In the genomic region with DNA sequence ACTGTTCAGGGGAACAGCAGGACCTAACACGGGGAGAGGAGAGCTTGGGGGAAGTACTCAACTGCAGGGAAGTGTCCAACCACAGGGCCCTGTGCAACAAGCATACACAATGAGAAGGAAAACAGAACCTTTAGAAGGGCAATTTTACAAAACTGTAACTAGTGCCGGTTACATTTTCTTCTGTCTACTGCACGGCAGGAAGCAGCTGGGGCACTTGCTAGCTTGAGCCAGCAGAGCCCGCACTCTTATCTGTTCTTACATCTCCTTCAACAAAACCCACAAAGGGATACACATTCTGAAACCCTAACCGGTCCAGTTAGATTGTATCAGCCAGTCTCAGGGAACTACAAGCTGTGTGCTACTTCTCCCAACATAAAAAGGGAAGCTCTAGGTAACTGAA, we compare ENCODE assay signal across 9 mouse cellular contexts. TPM values are rescaled to one million over a fixed set of nuclear protein-coding genes. Genes with fewer than 3 reads are reported as not detected.
A peak's percentile ranks its signal among the peaks of the same experiment; 100 is the strongest.
DNase-seq lines count a peak whose midpoint lies in the region; ATAC-seq lines count a peak whose summit lies in the region.
"Had no signal": no experiment of that assay in that cellular context is flagged by ENCODE, and none has a peak within 500 bp of the region (broad histone marks: within the 10 kb centered on the region; RNA-seq: fewer than 3 reads in every experiment).

No protein-coding gene starts in this region.

- no peak overlapping the region for H3K9ac ChIP-seq in midbrain, embryonic 11.5 days (ENCODE audit: low read length)
- H3K9ac ChIP-seq in midbrain, embryonic 14.5 days (replicated peaks; ENCODE audit: low read length), result no peak overlapping the region
- peak overlapping the region; percentile 38; the same call in 1 of the 2 replicates for H3K9ac ChIP-seq in liver, embryonic 11.5 days (ENCODE audit: low read depth, low read length)
- H3K9ac ChIP-seq: hindbrain, embryonic 15.5 days had no signal

- no peaks in the 10 kb centered on the region for H3K4me1 ChIP-seq in midbrain, embryonic 11.5 days (ENCODE audit: control insufficient read depth, insufficient read depth, low read length)
- H3K4me1 ChIP-seq in midbrain, embryonic 14.5 days (ENCODE audit: control insufficient read depth, insufficient read depth, low read length), result peaks cover 17% of the 10 kb centered on the region
- H3K4me1 ChIP-seq in embryonic facial prominence, embryonic 10.5 days, result peaks cover 43% of the 10 kb centered on the region
- peaks cover 32% of the 10 kb centered on the region for H3K4me1 ChIP-seq in liver, embryonic 11.5 days (replicated peaks; ENCODE audit: control insufficient read depth, insufficient read depth, low read length)

- WGBS in midbrain, embryonic 11.5 days, result 83% methylated on average over 5 of the region's 5 CpGs
- 81% methylated on average over 5 of the region's 5 CpGs for WGBS in midbrain, embryonic 14.5 days
- 58% methylated on average over 5 of the region's 5 CpGs for WGBS in embryonic facial prominence, embryonic 10.5 days
- 32% methylated on average over 5 of the region's 5 CpGs for WGBS in liver, embryonic 11.5 days

- H3K27ac ChIP-seq in midbrain, embryonic 11.5 days (ENCODE audit: low read depth, low read length), result no peak overlapping the region
- no peak overlapping the region for H3K27ac ChIP-seq in midbrain, embryonic 14.5 days (replicated peaks; ENCODE audit: low read depth, low read length)
- peak overlapping the region; percentile 24; the same call in 1 of the 2 replicates for H3K27ac ChIP-seq in embryonic facial prominence, embryonic 10.5 days (replicated peaks)
- H3K27ac ChIP-seq in liver, embryonic 11.5 days (ENCODE audit: low read depth, low read length), result peak overlapping the region; percentile 70; the same call in 1 of the 2 replicates
- H3K27ac ChIP-seq: hindbrain, embryonic 15.5 days had no signal

- no peak overlapping the region for H3K4me3 ChIP-seq in midbrain, embryonic 11.5 days (ENCODE audit: low read depth, low read length)
- H3K4me3 ChIP-seq in midbrain, embryonic 14.5 days (replicated peaks; ENCODE audit: low read depth, low read length), result no peak overlapping the region
- H3K4me3 ChIP-seq in embryonic facial prominence, embryonic 10.5 days, result no peak overlapping the region
- H3K4me3 ChIP-seq in liver, embryonic 11.5 days (ENCODE audit: low read depth, low read length), result no peak overlapping the region
- H3K4me3 ChIP-seq: hindbrain, embryonic 15.5 days had no signal

- peaks cover 5% of the 10 kb centered on the region; the same call in 1 of the 2 replicates for H3K36me3 ChIP-seq in midbrain, embryonic 11.5 days (ENCODE audit: control insufficient read depth, insufficient read depth, low read length)
- peaks cover 41% of the 10 kb centered on the region for H3K36me3 ChIP-seq in midbrain, embryonic 14.5 days (ENCODE audit: control insufficient read depth, insufficient read depth, low read length)
- peaks cover 44% of the 10 kb centered on the region for H3K36me3 ChIP-seq in embryonic facial prominence, embryonic 10.5 days (replicated peaks)
- peaks cover 11% of the 10 kb centered on the region; the same call in 1 of the 2 replicates for H3K36me3 ChIP-seq in liver, embryonic 11.5 days (ENCODE audit: control insufficient read depth, insufficient read depth, low read length)

- no peak for ATAC-seq in midbrain, embryonic 11.5 days (ENCODE audit: low FRiP score)
- ATAC-seq in midbrain, embryonic 14.5 days (ENCODE audit: low FRiP score, low TSS enrichment), result no peak
- ATAC-seq in liver, embryonic 11.5 days (replicated peaks; ENCODE audit: low FRiP score), result 0 out of 2 replicates have a peak, but pooled peaks have one; percentile 23

- peak; percentile 69 for DNase-seq in midbrain, embryonic 11.5 days (ENCODE audit: low spot score, missing footprints)
- no peak for DNase-seq in midbrain, embryonic 14.5 days
- no peak for DNase-seq in embryonic facial prominence, embryonic 10.5 days (ENCODE audit: low spot score)
- no peak for DNase-seq in liver, embryonic 11.5 days (ENCODE audit: low spot score)
- peak; percentile 56 to 57 for DNase-seq in thymus, postnatal 10 days (ENCODE audit: low spot score in 2 of 2)
- DNase-seq in right cerebral cortex, adult 2 months (ENCODE audit: low spot score in 2 of 2), result no peak
- no peak for DNase-seq in adrenal gland, postnatal 36 days
- no peak for DNase-seq in gastrocnemius, adult 8-10 months (ENCODE audit: low spot score in 2 of 2)

- no peaks in the 10 kb centered on the region for H3K9me3 ChIP-seq in midbrain, embryonic 11.5 days (ENCODE audit: control insufficient read depth, low read length)
- H3K9me3 ChIP-seq in midbrain, embryonic 14.5 days (ENCODE audit: control insufficient read depth, low read length), result no peaks in the 10 kb centered on the region
- no peaks in the 10 kb centered on the region for H3K9me3 ChIP-seq in embryonic facial prominence, embryonic 10.5 days
- H3K9me3 ChIP-seq in liver, embryonic 11.5 days (ENCODE audit: control insufficient read depth, low read length), result no peaks in the 10 kb centered on the region
- H3K9me3 ChIP-seq: hindbrain, embryonic 15.5 days had no signal

- H3K4me2 ChIP-seq in midbrain, embryonic 11.5 days, result no peak overlapping the region
- no peak overlapping the region for H3K4me2 ChIP-seq in midbrain, embryonic 14.5 days (ENCODE audit: low read length)
- peak overlapping the region; percentile 47 for H3K4me2 ChIP-seq in liver, embryonic 11.5 days
- H3K4me2 ChIP-seq: hindbrain, embryonic 15.5 days had no signal

- H3K27me3 ChIP-seq in midbrain, embryonic 11.5 days (ENCODE audit: control insufficient read depth, insufficient read depth, low read length), result no peaks in the 10 kb centered on the region
- no peaks in the 10 kb centered on the region for H3K27me3 ChIP-seq in midbrain, embryonic 14.5 days (ENCODE audit: control insufficient read depth, insufficient read depth, low read length)
- no peaks in the 10 kb centered on the region for H3K27me3 ChIP-seq in embryonic facial prominence, embryonic 10.5 days (replicated peaks; ENCODE audit: low read depth, poor library complexity, severe bottlenecking)
- no peaks in the 10 kb centered on the region for H3K27me3 ChIP-seq in liver, embryonic 11.5 days (replicated peaks; ENCODE audit: control insufficient read depth, insufficient read depth, low read length)
- H3K27me3 ChIP-seq: hindbrain, embryonic 15.5 days had no signal

RNA-seq across cellular contexts. Expression of gene Slc35b4, which starts 20.9 kb away (rescaled TPM):
- 55.8 and 58.4 TPM in 2 replicates for polyA plus RNA-seq in midbrain, embryonic 11.5 days (2014; fragmentation: Nextera tagmentation; extraction: Ambion mirVana)
- 33.3 and 40.1 TPM in 2 replicates for polyA plus RNA-seq in midbrain, embryonic 14.5 days (2014; fragmentation: Nextera tagmentation; extraction: Ambion mirVana)
- 42.6 and 43.6 TPM in 2 replicates for polyA plus RNA-seq in embryonic facial prominence, embryonic 10.5 days (2016; fragmentation: Nextera tagmentation; extraction: Ambion mirVana)
- polyA plus RNA-seq in liver, embryonic 11.5 days (2014; fragmentation: Nextera tagmentation; extraction: Ambion mirVana), result 37.5 and 41.6 TPM in 2 replicates
- 10 to 100 TPM; 33.2 to 36.9 TPM for total RNA-seq in adrenal gland, postnatal 36 days (2021)
- 1 to 10 TPM; 7.4 to 9.8 (median 7.7) TPM for total RNA-seq in gastrocnemius, adult 8-10 months (2022)

Comparison
In these comparisons a context has a peak if more than half of its experiments do, and no peak if none do; other contexts are left out.
1. DNase-seq: peak in midbrain, embryonic 11.5 days (single experiment) and thymus, postnatal 10 days (2 of 2); none in midbrain, embryonic 14.5 days (single experiment), embryonic facial prominence, embryonic 10.5 days (single experiment), liver, embryonic 11.5 days (single experiment), right cerebral cortex, adult 2 months (0 of 2), adrenal gland, postnatal 36 days (0 of 2) and gastrocnemius, adult 8-10 months (0 of 2).
2. H3K27ac ChIP-seq: peak in embryonic facial prominence, embryonic 10.5 days (single experiment) and liver, embryonic 11.5 days (single experiment); none in midbrain, embryonic 11.5 days (single experiment) and midbrain, embryonic 14.5 days (single experiment).